Mouse (Mus musculus) myocyte (in vitro differentiated cells): ENCODE data around the gene Nos1. TPM values are rescaled to one million over a fixed set of nuclear protein-coding genes. Genes with fewer than 3 reads are reported as not detected.

Experiments
- H3K27me3 ChIP-seq: one replicate; pipeline ENCODE4 v1.6.1; 2011; ENCODE audit not compliant: control insufficient read depth, insufficient read depth, insufficient read length
- H3K36me3 ChIP-seq: one replicate; pipeline ENCODE4 v1.6.1; 2011; ENCODE audit not compliant: control insufficient read depth, insufficient read depth
- H3K4me2 ChIP-seq: one replicate; pipeline ENCODE4 v1.6.1; 2011; ENCODE audit warnings: low read depth, control low read depth
- H3K4me3 ChIP-seq: one replicate; pipeline ENCODE4 v1.5.1; 2011; ENCODE audit warnings: mild to moderate bottlenecking, control low read depth, moderate library complexity
- H3K79me2 ChIP-seq: one replicate; pipeline ENCODE4 v1.6.1; 2011; ENCODE audit not compliant: control insufficient read depth, insufficient read depth
- H3ac ChIP-seq: one replicate; pipeline ENCODE4 v1.6.1; 2011; ENCODE audit not compliant: control insufficient read depth, insufficient read length
- CEBPB ChIP-seq: IDR thresholded peaks from 2 replicates; pipeline ENCODE4 v1.6.1; 2011; ENCODE audit warnings: mild to moderate bottlenecking, moderate library complexity; ENCODE audit not compliant: poor library complexity, insufficient read depth, severe bottlenecking
- E2F4 ChIP-seq: IDR thresholded peaks from one replicate; pipeline ENCODE4 v1.6.1; 2011; ENCODE audit warnings: mild to moderate bottlenecking, control low read depth, moderate library complexity; ENCODE audit not compliant: insufficient read depth
- MAX ChIP-seq: IDR thresholded peaks from one replicate; pipeline ENCODE4 v1.6.1; 2011; ENCODE audit warnings: low read depth, mild to moderate bottlenecking, control low read depth
- MYOD1 ChIP-seq, 3 experiments: IDR thresholded peaks; one replicate each; pipeline ENCODE4 v1.6.1; 2011; ENCODE audit warnings: control low read depth in 2 of 3, low read depth in 2 of 3, mild to moderate bottlenecking in 2 of 3, moderate library complexity in 1 of 3; ENCODE audit not compliant: insufficient read length in 2 of 3, control insufficient read depth in 1 of 3
- MYOG ChIP-seq, 3 experiments: IDR thresholded peaks; one replicate each; pipeline ENCODE4 v1.6.1; 2011; ENCODE audit warnings: control low read depth in 2 of 3, low read depth in 2 of 3, mild to moderate bottlenecking in 2 of 3; ENCODE audit not compliant: insufficient read length in 2 of 3, control insufficient read depth in 1 of 3, insufficient read depth in 1 of 3
- POLR2A ChIP-seq: IDR thresholded peaks from one replicate; pipeline ENCODE4 v1.6.1; 2011; ENCODE audit warnings: low read depth, mild to moderate bottlenecking, control low read depth, moderate library complexity; ENCODE audit not compliant: insufficient read length
- POLR2AphosphoS2 ChIP-seq: IDR thresholded peaks from one replicate; pipeline ENCODE4 v1.6.1; 2011; ENCODE audit warnings: low read depth, control low read depth; ENCODE audit not compliant: insufficient read length
- REST ChIP-seq: IDR thresholded peaks from one replicate; pipeline ENCODE4 v1.6.1; 2011; ENCODE audit warnings: mild to moderate bottlenecking, control low read depth, moderate library complexity; ENCODE audit not compliant: insufficient read depth, insufficient read length
- SRF ChIP-seq: IDR thresholded peaks from one replicate; pipeline ENCODE4 v1.6.1; 2011; ENCODE audit warnings: low read depth; ENCODE audit not compliant: control insufficient read depth, insufficient read length
- TCF12 ChIP-seq: IDR thresholded peaks from one replicate; pipeline ENCODE4 v1.6.1; 2011; ENCODE audit warnings: mild to moderate bottlenecking, control low read depth; ENCODE audit not compliant: poor library complexity, insufficient read depth, severe bottlenecking
- TCF3 ChIP-seq: IDR thresholded peaks from one replicate; pipeline ENCODE4 v1.6.1; 2011; ENCODE audit warnings: low read depth, control low read depth; ENCODE audit not compliant: insufficient read length
- USF1 ChIP-seq: IDR thresholded peaks from one replicate; pipeline ENCODE4 v1.6.1; 2011; ENCODE audit warnings: low read depth, mild to moderate bottlenecking, control low read depth, moderate library complexity
- polyA plus RNA-seq: library from polyadenylated mRNA; unstranded; fragments of >200 nt; fragmentation: generic; extraction: Trizol; gene quantifications from one replicate; pipeline ENCODE4 v1.2.1, GENCODE M21; 2012; ENCODE audit warnings: missing spikeins

Nos1 gene
- polyA plus RNA-seq, 1 experiment = 0.30 TPM

- Histone ChIP-seq H3K27me3 (peaks cover 29% of the 10 kb centered on the region), H3K4me3 (no peak overlapping the region), H3ac (no peak overlapping the region), H3K4me2 (no peak overlapping the region), H3K79me2 (no peaks in the 10 kb centered on the region), H3K36me3 (no peaks in the 10 kb centered on the region)
- no peak for TF ChIP-seq MAX
- TF ChIP-seq CEBPB = no peak
- no peak for TF ChIP-seq MYOG (IDR thresholded peaks at IDR 0.05; ENCODE audit: control insufficient read depth in 1 of 3, insufficient read depth in 1 of 3, insufficient read length in 2 of 3, low read depth in 2 of 3)
Measured at GRCm38 (mm10) chr5:117903534-117903933, 122.7 kb downstream of the Nos1 start.

GRCm38 (mm10) chr5:117905728-117906127 is 124.9 kb downstream of the Nos1 start:
- Histone ChIP-seq H3K4me3 (no peak overlapping the region), H3K79me2 (no peaks in the 10 kb centered on the region), H3K36me3 (no peaks in the 10 kb centered on the region), H3ac (no peak overlapping the region), H3K27me3 (peaks cover 44% of the 10 kb centered on the region), H3K4me2 (no peak overlapping the region)
- no peak for TF ChIP-seq TCF3
- no peak for TF ChIP-seq USF1
- no peak for TF ChIP-seq E2F4
- no peak for TF ChIP-seq POLR2A
- no peak for TF ChIP-seq CEBPB
- TF ChIP-seq MAX = no peak
- no peak for TF ChIP-seq TCF12
- no peak for TF ChIP-seq MYOG (IDR thresholded peaks at IDR 0.05; ENCODE audit: control insufficient read depth in 1 of 3, insufficient read depth in 1 of 3, insufficient read length in 2 of 3, low read depth in 2 of 3)
- no peak for TF ChIP-seq REST
- TF ChIP-seq MYOD1 (IDR thresholded peaks at IDR 0.05; ENCODE audit: control insufficient read depth in 1 of 3, insufficient read length in 2 of 3, low read depth in 2 of 3) = no peak
- no peak for TF ChIP-seq POLR2AphosphoS2
- TF ChIP-seq SRF = no peak

- H3ac ChIP-seq = no peak overlapping the region
- H3K27me3 ChIP-seq = peaks cover 44% of the 10 kb centered on the region
- no peak for TF ChIP-seq MYOG (IDR thresholded peaks at IDR 0.05; ENCODE audit: control insufficient read depth in 1 of 3, insufficient read depth in 1 of 3, insufficient read length in 2 of 3, low read depth in 2 of 3)
- no peak for TF ChIP-seq POLR2AphosphoS2
- TF ChIP-seq USF1 = no peak
- TF ChIP-seq E2F4 = no peak
- TF ChIP-seq MYOD1 (IDR thresholded peaks at IDR 0.05; ENCODE audit: control insufficient read depth in 1 of 3, insufficient read length in 2 of 3, low read depth in 2 of 3) = no peak
- no peaks in the 10 kb centered on the region for H3K79me2 ChIP-seq
- H3K4me3 ChIP-seq = no peak overlapping the region
- H3K4me2 ChIP-seq = no peak overlapping the region
- H3K36me3 ChIP-seq = no peaks in the 10 kb centered on the region
Measured at GRCm38 (mm10) chr5:117909524-117909923, 128.7 kb downstream of the Nos1 start.

- Histone ChIP-seq H3K36me3 (no peaks in the 10 kb centered on the region), H3K4me3 (no peak overlapping the region), H3ac (no peak overlapping the region), H3K79me2 (no peaks in the 10 kb centered on the region), H3K4me2 (no peak overlapping the region), H3K27me3 (no peaks in the 10 kb centered on the region)
- TF ChIP-seq USF1 (no peak), TCF3 (no peak), REST (no peak), CEBPB (no peak), MYOG (IDR thresholded peaks at IDR 0.05; ENCODE audit: control insufficient read depth in 1 of 3, insufficient read depth in 1 of 3, insufficient read length in 2 of 3, low read depth in 2 of 3) (no peak), MAX (no peak), POLR2AphosphoS2 (no peak), E2F4 (no peak)
Measured at GRCm38 (mm10) chr5:117916349-117916748, 135.5 kb downstream of the Nos1 start.

GRCm38 (mm10) chr5:117916906-117917305 is 136.1 kb downstream of the Nos1 start:
- Histone ChIP-seq H3K4me3 (no peak overlapping the region), H3K79me2 (no peaks in the 10 kb centered on the region)
- TF ChIP-seq REST (no peak), POLR2A (no peak), CEBPB (no peak), SRF (no peak)

More at GRCm38 (mm10) chr5:117916906-117917305, 136.1 kb downstream of the Nos1 start:
- H3K36me3 ChIP-seq = no peaks in the 10 kb centered on the region
- no peaks in the 10 kb centered on the region for H3K27me3 ChIP-seq
- no peak overlapping the region for H3K4me2 ChIP-seq
- no peak overlapping the region for H3ac ChIP-seq
